Comparison of ENCODE assay signal across 10 mouse cellular contexts in the genomic region with DNA sequence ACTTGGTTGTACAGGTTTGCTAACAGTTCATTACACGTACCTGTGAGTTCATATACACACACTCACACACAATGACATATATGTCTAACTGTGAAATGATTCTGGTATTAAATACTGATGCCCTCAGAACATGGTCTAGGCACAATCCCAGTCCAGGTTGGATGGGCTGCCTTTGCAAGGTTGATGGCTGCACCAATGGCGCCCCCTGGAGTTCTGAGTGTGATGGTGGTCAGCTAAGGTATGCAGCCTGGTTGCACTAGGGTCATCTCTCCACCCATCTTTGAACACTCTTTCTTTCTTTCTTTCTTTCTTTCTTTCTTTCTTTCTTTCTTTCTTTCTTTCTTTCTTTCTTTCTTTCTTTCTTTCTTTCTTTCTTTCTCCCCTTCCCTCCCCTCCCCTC.
DNase-seq lines count a peak whose midpoint lies in the region; ATAC-seq and TF ChIP-seq lines count a peak whose summit lies in the region.
"Had no signal": no experiment of that assay in that cellular context is flagged by ENCODE, and none has a peak within 500 bp of the region (broad histone marks: within the 10 kb centered on the region; RNA-seq: fewer than 3 reads in every experiment).

No protein-coding gene starts in this region.

- no peak overlapping the region for H3K27ac ChIP-seq in kidney, embryonic 14.5 days (ENCODE audit: low read depth, low read length)
- H3K27ac ChIP-seq in ES-E14 (ENCODE audit: insufficient read depth, low read depth, low read length, poor library complexity, severe bottlenecking), result no peak overlapping the region
- H3K27ac ChIP-seq in liver, embryonic 14.5 days, result no peak overlapping the region
- H3K27ac ChIP-seq: neural tube, embryonic 13.5 days had no signal

- no peaks in the 10 kb centered on the region for H3K27me3 ChIP-seq in kidney, embryonic 14.5 days (ENCODE audit: control insufficient read depth, insufficient read depth, low read length)
- H3K27me3 ChIP-seq in liver, embryonic 14.5 days (ENCODE audit: control insufficient read depth, insufficient read depth, low read length), result no peaks in the 10 kb centered on the region
- H3K27me3 ChIP-seq: neural tube, embryonic 13.5 days had no signal

- no peaks in the 10 kb centered on the region for H3K4me1 ChIP-seq in kidney, embryonic 14.5 days (ENCODE audit: control insufficient read depth, insufficient read depth, low read length)
- peaks cover 0 to 4% of the 10 kb centered on the region in 2 experiments; a peak in 1 of 4 replicates for H3K4me1 ChIP-seq in ES-E14 (ENCODE audit: control insufficient read depth in 2 of 2, insufficient read depth in 2 of 2, low read length in 2 of 2, poor library complexity in 1 of 2)
- no peaks in the 10 kb centered on the region for H3K4me1 ChIP-seq in liver, embryonic 14.5 days (replicated peaks; ENCODE audit: control insufficient read depth in 2 of 2, insufficient read depth in 2 of 2, low read length in 1 of 2)
- H3K4me1 ChIP-seq: neural tube, embryonic 13.5 days had no signal

- no peak overlapping the region for H3K9ac ChIP-seq in kidney, embryonic 14.5 days (ENCODE audit: low read depth, low read length)
- H3K9ac ChIP-seq in ES-E14 (ENCODE audit: insufficient read depth, low read depth, low read length, poor library complexity, severe bottlenecking), result no peak overlapping the region
- H3K9ac ChIP-seq in liver, embryonic 14.5 days (replicated peaks), result no peak overlapping the region
- H3K9ac ChIP-seq: neural tube, embryonic 13.5 days had no signal

- no peak overlapping the region for H3K4me3 ChIP-seq in kidney, embryonic 14.5 days (ENCODE audit: low read length)
- H3K4me3 ChIP-seq in ES-E14 (ENCODE audit: insufficient read depth in 1 of 2, low read depth in 1 of 2, low read length in 2 of 2, poor library complexity in 1 of 2, severe bottlenecking in 1 of 2), result no peak overlapping the region
- no peak overlapping the region for H3K4me3 ChIP-seq in liver, embryonic 14.5 days (ENCODE audit: insufficient read depth in 1 of 2, low read depth in 2 of 2, low read length in 2 of 2)
- H3K4me3 ChIP-seq: neural tube, embryonic 13.5 days had no signal

- TF ChIP-seq EP300 in liver, embryonic 14.5 days (IDR thresholded peaks at IDR 0.05; ENCODE audit: low read depth), result no peak

- ATAC-seq in kidney, embryonic 14.5 days (ENCODE audit: low FRiP score, low TSS enrichment), result no peak
- no peak for ATAC-seq in liver, embryonic 14.5 days (ENCODE audit: insufficient read depth)
- ATAC-seq in granulocyte monocyte progenitor cell, adult 5-6 weeks (replicated peaks; ENCODE audit: poor library complexity, severe bottlenecking), result no peak

- in situ Hi-C loops in ES-E14 (cut with MboI; ENCODE audit: low sequenced_read_pairs in 2 of 2, unreplicated experiment in 2 of 2), result no loop called here

- no peaks in the 10 kb centered on the region for H3K36me3 ChIP-seq in kidney, embryonic 14.5 days (ENCODE audit: control insufficient read depth, insufficient read depth, low read length)
- no peaks in the 10 kb centered on the region for H3K36me3 ChIP-seq in ES-E14 (ENCODE audit: control insufficient read depth, insufficient read depth, low read length, poor library complexity, severe bottlenecking)
- H3K36me3 ChIP-seq in liver, embryonic 14.5 days (replicated peaks; ENCODE audit: control insufficient read depth, insufficient read depth, low read depth), result no peaks in the 10 kb centered on the region
- H3K36me3 ChIP-seq: neural tube, embryonic 13.5 days had no signal

- H3K4me2 ChIP-seq in kidney, embryonic 14.5 days (replicated peaks; ENCODE audit: low read depth, low read length), result no peak overlapping the region
- H3K4me2 ChIP-seq in liver, embryonic 14.5 days (ENCODE audit: low read depth), result no peak overlapping the region
- H3K4me2 ChIP-seq: neural tube, embryonic 13.5 days had no signal

- no peaks in the 10 kb centered on the region for H3K9me3 ChIP-seq in kidney, embryonic 14.5 days (ENCODE audit: control insufficient read depth, low read length)
- H3K9me3 ChIP-seq in ES-E14 (ENCODE audit: control insufficient read depth, insufficient read depth, low read depth, low read length), result no peaks in the 10 kb centered on the region
- no peaks in the 10 kb centered on the region for H3K9me3 ChIP-seq in liver, embryonic 14.5 days (ENCODE audit: control insufficient read depth, low read length)
- H3K9me3 ChIP-seq: neural tube, embryonic 13.5 days had no signal

- WGBS in kidney, embryonic 14.5 days, result 47% methylated on average over 2 of the region's 2 CpGs
- WGBS in liver, embryonic 14.5 days (ENCODE audit: insufficient replicate concordance), result 30% methylated on average over 2 of the region's 2 CpGs

- DNase-seq in adrenal gland, postnatal 10 days, result peak; percentile 35
- DNase-seq in adrenal gland, postnatal 4 days (ENCODE audit: low spot score in 2 of 2), result no peak
- DNase-seq in kidney, postnatal 4 days, result peak; percentile 31 to 32
- peak; percentile 68 for DNase-seq in ES-E14 (ENCODE audit: low read depth, low spot score)
- no peak for DNase-seq in liver, embryonic 14.5 days (ENCODE audit: low read depth in 3 of 3, low spot score in 3 of 3)
- no peak for DNase-seq in spleen, postnatal 36 days (ENCODE audit: low spot score in 2 of 2)
- DNase-seq: B cell, adult 2 months had no signal

- peak; percentile 55 for TF ChIP-seq CTCF in liver, embryonic 14.5 days (IDR thresholded peaks at IDR 0.05; ENCODE audit: low read depth)

TF ChIP-seq in ES-E14, 5 proteins besides CTCF, POLR2A, EP300 and RAD21:
- TF ChIP-seq HCFC1 (IDR thresholded peaks at IDR 0.05; ENCODE audit: borderline replicate concordance, insufficient read depth, low read length) (no peak), ZC3H11A (IDR thresholded peaks at IDR 0.05; ENCODE audit: borderline replicate concordance, low read depth, low read length) (peak; percentile 95), MAFK (IDR thresholded peaks at IDR 0.05; ENCODE audit: insufficient read depth, low read depth, low read length) (no peak), CHD2 (IDR thresholded peaks at IDR 0.05; ENCODE audit: low read depth, low read length) (no peak), ZNF384 (IDR thresholded peaks at IDR 0.05; ENCODE audit: low read depth, low read length) (no peak)

Comparison
In these comparisons a context has a peak if more than half of its experiments do, and no peak if none do; other contexts are left out.
1. DNase-seq: peak in adrenal gland, postnatal 10 days (single experiment), kidney, postnatal 4 days (2 of 2) and ES-E14 (single experiment); none in adrenal gland, postnatal 4 days (0 of 2), liver, embryonic 14.5 days (0 of 3) and spleen, postnatal 36 days (0 of 2).